Mouse (Mus musculus) hindbrain, postnatal 0 days (tissue): ENCODE data around the gene Cxcl2. TPM values are rescaled to one million over a fixed set of nuclear protein-coding genes. Genes with fewer than 3 reads are reported as not detected.

Experiments
- ATAC-seq: fragments of 200-750 bp; cut with Nextera tagmentation; 2 replicates; pipeline ENCODE4 v1.8.0; 2017; ENCODE audit warnings: mild to moderate bottlenecking, moderate TSS enrichment, moderate library complexity
- DNase-seq: peaks from one replicate; pipeline ENCODE4 v3.0.0-alpha.2; 2015; ENCODE audit warnings: low spot score
- H3K27ac ChIP-seq: fragments of 300-500 bp; sonication (generic); 2 replicates; pipeline ENCODE4 v1.5.1; 2014; ENCODE audit warnings: mild to moderate bottlenecking
- H3K27me3 ChIP-seq: fragments of 300-500 bp; sonication (generic); 2 replicates; pipeline ENCODE4 v1.6.1; 2014; ENCODE audit warnings: low read length, mixed read lengths; ENCODE audit not compliant: insufficient read depth
- H3K36me3 ChIP-seq: fragments of 300-500 bp; sonication (generic); 2 replicates; pipeline ENCODE4 v1.6.1; 2014; ENCODE audit warnings: low read length, mixed read lengths; ENCODE audit not compliant: insufficient read depth
- H3K4me1 ChIP-seq: fragments of 300-500 bp; sonication (generic); 2 replicates; pipeline ENCODE4 v1.6.1; 2014; ENCODE audit warnings: antibody characterized with exemption, low read length, mixed read lengths; ENCODE audit not compliant: insufficient read depth
- H3K4me2 ChIP-seq: fragments of 300-500 bp; sonication (generic); 2 replicates; pipeline ENCODE4 v1.6.1; 2014; ENCODE audit warnings: low read depth, mild to moderate bottlenecking, low read length, moderate library complexity, mixed read lengths
- H3K4me3 ChIP-seq: fragments of 300-500 bp; sonication (generic); 2 replicates; pipeline ENCODE4 v1.5.1; 2014; ENCODE audit warnings: low read length
- H3K9ac ChIP-seq: fragments of 300-500 bp; sonication (generic); replicated peaks from 2 replicates; pipeline ENCODE4 v1.6.1; 2014; ENCODE audit warnings: mild to moderate bottlenecking, low read length, moderate library complexity, mixed read lengths
- H3K9me3 ChIP-seq: fragments of 300-500 bp; sonication (generic); 2 replicates; pipeline ENCODE4 v1.6.1; 2016; ENCODE audit warnings: low read length, mixed read lengths
- CTCF ChIP-seq: IDR thresholded peaks from 2 replicates; pipeline ENCODE4 v1.5.1; 2016; ENCODE audit warnings: antibody characterized with exemption, control low read depth, low read depth
- WGBS: fragments of 180-500 bp; shearing (Covaris S2); extraction: QIAGEN DNeasy Blood & Tissue Kit; methylation state at CpG from one replicate; pipeline ENCODE4 v1.1.7; 2014; 5-methylcytosine and 5-hydroxymethylcytosine counted together
- polyA plus RNA-seq: library from polyadenylated mRNA; unstranded; fragments of >200 nt; fragmentation: Nextera tagmentation; extraction: Ambion mirVana; gene quantifications from 2 replicates; pipeline ENCODE4 v1.2.1, GENCODE M21; 2015
- total RNA-seq: library from RNA; depleted of rRNA; stranded (reverse); fragments of >200 nt; gene quantifications from 2 replicates; pipeline ENCODE4 v1.2.3, GENCODE M21; 2014; rRNA removed

Gene Cxcl2
- total RNA-seq (not detected in 2 replicates), polyA plus RNA-seq (0.14 TPM in 1 of 2 replicates, not detected in the other)

- Histone ChIP-seq H3K4me2 (peak within 1 kb of the TSS; percentile 66), H3K9me3 (no peaks in the 10 kb centered on the region), H3K4me3 (peak within 1 kb of the TSS; percentile 31), H3K27me3 (peaks cover 8% of the 10 kb centered on the region), H3K4me1 (0 out of 2 replicates have a peak, but pooled peaks cover 3% of the 10 kb centered on the region), H3K27ac (no peak within 1 kb of the TSS), H3K9ac (no peak within 1 kb of the TSS), H3K36me3 (no peaks in the 10 kb centered on the region)
- DNase-seq (no peak), ATAC-seq (peak; percentile 71)
- 8% methylated on average over 22 of the region's 22 CpGs for WGBS
- TF ChIP-seq CTCF: no peak
Measured at GRCm38 (mm10) chr5:90903339-90904020, at the start of gene Cxcl2. Gene Cxcl2, plus strand, starts transcription at chr5:90903871.

- no peaks in the 10 kb centered on the region for H3K27me3 ChIP-seq
- no peak for ATAC-seq
- WGBS: 79% methylated on average over 7 of the region's 7 CpGs
- no peak overlapping the region for H3K27ac ChIP-seq
- H3K9ac ChIP-seq: no peak overlapping the region
- H3K4me1 ChIP-seq: no peaks in the 10 kb centered on the region
- no peak overlapping the region for H3K4me3 ChIP-seq
- no peak for DNase-seq
- no peaks in the 10 kb centered on the region for H3K9me3 ChIP-seq
- H3K36me3 ChIP-seq: no peaks in the 10 kb centered on the region
- H3K4me2 ChIP-seq: no peak overlapping the region
- no peak for TF ChIP-seq CTCF
Measured at GRCm38 (mm10) chr5:90855308-90856230, 48.1 kb upstream of the Cxcl2 start.

GRCm38 (mm10) chr5:90857463-90857862 lies 46.2 kb upstream of the Cxcl2 start:
- no peaks in the 10 kb centered on the region for H3K9me3 ChIP-seq
- ATAC-seq: no peak
- H3K4me2 ChIP-seq: no peak overlapping the region
- H3K36me3 ChIP-seq: no peaks in the 10 kb centered on the region
- H3K4me1 ChIP-seq: no peaks in the 10 kb centered on the region
- H3K4me3 ChIP-seq: no peak overlapping the region
- no peaks in the 10 kb centered on the region for H3K27me3 ChIP-seq
- 72% methylated on average over 5 of the region's 5 CpGs for WGBS
- H3K9ac ChIP-seq: no peak overlapping the region
- no peak for TF ChIP-seq CTCF
- no peak overlapping the region for H3K27ac ChIP-seq
- DNase-seq: no peak

- Histone ChIP-seq H3K4me3 (no peak overlapping the region), H3K36me3 (no peaks in the 10 kb centered on the region), H3K9me3 (no peaks in the 10 kb centered on the region), H3K4me2 (no peak overlapping the region), H3K27ac (no peak overlapping the region), H3K27me3 (no peaks in the 10 kb centered on the region), H3K9ac (no peak overlapping the region), H3K4me1 (no peaks in the 10 kb centered on the region)
- DNase-seq (no peak), ATAC-seq (no peak)
- TF ChIP-seq CTCF: no peak
- WGBS: 89% methylated on average over 2 of the region's 2 CpGs
Measured at GRCm38 (mm10) chr5:90858429-90858828, 45.2 kb upstream of the Cxcl2 start.

- no peak for DNase-seq
Measured at GRCm38 (mm10) chr5:90859031-90859430, 44.6 kb upstream of the Cxcl2 start.

GRCm38 (mm10) chr5:90861876-90862375 lies 41.7 kb upstream of the Cxcl2 start:
- Histone ChIP-seq H3K4me3 (no peak overlapping the region), H3K27ac (no peak overlapping the region), H3K9ac (no peak overlapping the region), H3K27me3 (no peaks in the 10 kb centered on the region), H3K4me2 (no peak overlapping the region), H3K36me3 (no peaks in the 10 kb centered on the region), H3K4me1 (no peaks in the 10 kb centered on the region), H3K9me3 (no peaks in the 10 kb centered on the region)
- no peak for DNase-seq
- 90% methylated on average over 6 of the region's 6 CpGs for WGBS
- no peak for TF ChIP-seq CTCF
- ATAC-seq: no peak

More at GRCm38 (mm10) chr5:90859031-90859430, 44.6 kb upstream of the Cxcl2 start:
- 75% methylated on average over 3 of the region's 3 CpGs for WGBS
- no peak overlapping the region for H3K27ac ChIP-seq
- no peak overlapping the region for H3K4me3 ChIP-seq
- no peaks in the 10 kb centered on the region for H3K27me3 ChIP-seq
- no peak overlapping the region for H3K9ac ChIP-seq
- no peak overlapping the region for H3K4me2 ChIP-seq
- H3K36me3 ChIP-seq: no peaks in the 10 kb centered on the region
- no peak for ATAC-seq
- TF ChIP-seq CTCF: no peak
- no peaks in the 10 kb centered on the region for H3K9me3 ChIP-seq
- no peaks in the 10 kb centered on the region for H3K4me1 ChIP-seq
